Mouse (Mus musculus): ENCODE results near the gene Opa1.

The Opa1 gene

GRCm38 (mm10) chr16:29656901-29657300 is 77.8 kb downstream of the Opa1 start:
- peak; percentile 35 to 44 for DNase-seq

- DNase-seq, result peak; percentile 20 to 24
These were observed 78.8 kb downstream of the Opa1 start for GRCm38 (mm10) chr16:29657650-29658548.

- DNase-seq, result no peak
These were observed 80.1 kb downstream of the Opa1 start for GRCm38 (mm10) chr16:29659101-29659810.

GRCm38 (mm10) chr16:29663042-29663758 is 84.1 kb downstream of the Opa1 start:
- no peak for DNase-seq

- DNase-seq, result no peak
These were observed 85.3 kb downstream of the Opa1 start for GRCm38 (mm10) chr16:29664392-29664791.

- DNase-seq, result no peak
These were observed 88.0 kb downstream of the Opa1 start for GRCm38 (mm10) chr16:29666991-29667701.

- no peak for DNase-seq
These were observed 88.5 kb downstream of the Opa1 start for GRCm38 (mm10) chr16:29667702-29668061.

GRCm38 (mm10) chr16:29668451-29668850 is 89.3 kb downstream of the Opa1 start:
- DNase-seq, result no peak

GRCm38 (mm10) chr16:29670806-29671205 is 91.7 kb downstream of the Opa1 start:
- no peak for DNase-seq

GRCm38 (mm10) chr16:29673230-29673629 is 94.1 kb downstream of the Opa1 start:
- no peak for DNase-seq

GRCm38 (mm10) chr16:29679607-29680006 is 100.5 kb downstream of the Opa1 start:
- DNase-seq, result no peak

GRCm38 (mm10) chr16:29680548-29681175 is 101.5 kb downstream of the Opa1 start:
- no peak for DNase-seq

- DNase-seq, result no peak
These were observed 103.7 kb downstream of the Opa1 start for GRCm38 (mm10) chr16:29682555-29683431.

GRCm38 (mm10) chr16:29683563-29683962 is 104.4 kb downstream of the Opa1 start:
- DNase-seq, result no peak

- DNase-seq, result no peak
These were observed 105.0 kb downstream of the Opa1 start for GRCm38 (mm10) chr16:29684111-29684510.

- no peak for DNase-seq
These were observed 105.5 kb downstream of the Opa1 start for GRCm38 (mm10) chr16:29684641-29685040.

- no peak for DNase-seq
These were observed 107.0 kb downstream of the Opa1 start for GRCm38 (mm10) chr16:29686141-29686540.

GRCm38 (mm10) chr16:29687987-29688885 is 109.1 kb downstream of the Opa1 start:
- DNase-seq, result no peak

- DNase-seq, result no peak
These were observed 110.2 kb downstream of the Opa1 start for GRCm38 (mm10) chr16:29689187-29689819.

Data from cerebellum, postnatal 25 days (tissue).